Mouse (Mus musculus): ENCODE measurements around the gene Stat2. TPM values are rescaled to one million over a fixed set of nuclear protein-coding genes. Genes with fewer than 3 reads are reported as not detected.

Stat2 gene
- total RNA-seq, 4 experiments from 2014 or later = 7.1 to 9.5 (median 8.6) TPM

DNA sequence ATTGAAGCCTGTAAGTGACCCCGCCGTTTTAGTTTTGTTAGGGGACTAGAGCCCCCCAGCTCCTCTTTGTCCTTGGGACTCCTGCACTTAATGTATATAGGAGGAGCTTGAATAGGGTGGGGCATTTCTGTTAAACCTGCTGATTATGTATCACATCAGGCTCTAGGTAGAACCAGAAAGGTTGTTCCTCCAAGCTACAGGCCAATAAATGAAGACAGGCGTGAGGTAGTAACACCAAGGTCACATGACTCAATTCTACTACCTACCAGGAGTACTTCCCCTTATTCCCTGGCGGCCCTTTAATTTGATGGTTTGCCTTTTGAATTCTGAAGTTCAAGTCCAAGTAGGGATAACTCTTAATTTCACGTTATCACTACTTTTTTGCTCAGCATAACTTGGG lies 68.1 kb downstream of the Stat2 start:
- DNase-seq (ENCODE audit: low spot score) = no peak

DNA sequence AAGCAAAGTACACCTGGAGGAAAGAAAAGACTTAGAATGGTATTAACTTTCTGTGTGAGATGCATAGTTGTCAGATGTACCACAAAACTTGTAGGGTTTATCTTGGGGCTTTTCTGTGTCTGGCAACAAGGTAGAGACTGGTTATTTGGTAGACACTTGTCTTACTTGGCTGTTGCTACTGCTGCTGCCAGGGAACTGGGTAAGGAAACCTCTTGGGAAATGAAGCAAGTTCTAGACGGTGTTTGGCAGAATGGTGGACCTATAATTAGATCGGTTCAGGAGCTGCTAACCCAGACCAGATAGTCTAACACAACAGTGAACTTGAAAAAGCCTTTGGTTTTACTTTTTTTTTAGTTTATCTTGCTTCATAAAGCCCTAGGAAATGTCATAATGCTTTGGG lies 68.6 kb downstream of the Stat2 start:
- DNase-seq (ENCODE audit: low spot score) = peak; percentile 41

DNA sequence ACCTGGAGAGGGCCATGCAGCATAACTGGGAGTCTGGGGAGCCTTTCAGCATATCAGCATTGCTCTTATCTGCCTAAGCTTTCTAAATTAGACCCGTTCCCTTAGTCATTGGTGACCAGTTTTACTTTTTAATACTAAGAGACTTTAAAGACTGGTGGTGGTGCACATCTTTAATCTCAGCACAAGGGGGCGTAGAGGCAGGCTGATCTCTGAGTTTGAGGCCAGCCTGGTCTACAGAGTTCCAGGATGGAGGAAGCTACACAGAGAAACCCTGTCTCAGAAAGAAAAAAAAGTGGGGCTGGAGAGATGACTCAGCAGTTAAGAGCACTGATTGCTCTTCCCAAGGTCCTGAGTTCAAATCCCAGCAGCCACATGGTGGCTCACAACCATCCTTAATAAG lies 69.9 kb downstream of the Stat2 start:
- no peak for DNase-seq (ENCODE audit: low spot score)

Other genes starting within 250 kb of the Stat2 start
- gene Naca, start 235.0 kb upstream of the Stat2 start, total RNA-seq (2022) = 100 to 1,000 TPM; 503 to 580 (median 537) TPM
- 100 to 1,000 TPM in 1 of 4 experiments, 10 to 100 TPM in 3; 77.8 to 104 (median 91.6) TPM for gene Ptges3, start 211.6 kb upstream of the Stat2 start, total RNA-seq (2022)
- 1,000 to 10,000 TPM; 7,887 to 9,725 (median 8,934) TPM for gene Atp5b, start 187.3 kb upstream of the Stat2 start, total RNA-seq (2022)
- 10 to 100 TPM; 21.3 to 22.8 (median 22.1) TPM for gene Baz2a, start 179.0 kb upstream of the Stat2 start, total RNA-seq (2022)
- gene Rbms2, start 90.3 kb upstream of the Stat2 start, total RNA-seq (2022) = 100 to 1,000 TPM in 3 of 4 experiments, 10 to 100 TPM in 1; 90.8 to 107 (median 104) TPM
- under 1 TPM; 0.38 to 0.60 (median 0.47) TPM for gene Gls2, start 76.1 kb upstream of the Stat2 start, total RNA-seq (2022)
- gene Spryd4, start 58.8 kb upstream of the Stat2 start, total RNA-seq (2022) = 10 to 100 TPM; 35.8 to 38.4 (median 37.6) TPM
- not detected for gene Mip, start 44.7 kb upstream of the Stat2 start, total RNA-seq (2022)
- gene Timeless, start 38.5 kb upstream of the Stat2 start, total RNA-seq (2022) = 1 to 10 TPM; 6.0 to 8.5 (median 7.7) TPM
- gene Apon, start 16.5 kb upstream of the Stat2 start, total RNA-seq (2022) = not detected
- not detected for gene Apof, start 1.9 kb upstream of the Stat2 start, total RNA-seq (2022)
- under 1 TPM in 1 of 4 experiments, not detected in 3; 0.38 TPM for gene Il23a, start 28.2 kb downstream of the Stat2 start, total RNA-seq (2022)
- 1 to 10 TPM; 6.1 to 7.1 (median 6.5) TPM for gene Pan2, start 32.8 kb downstream of the Stat2 start, total RNA-seq (2022)
- gene Cnpy2, start 51.9 kb downstream of the Stat2 start, total RNA-seq (2022) = 10 to 100 TPM; 54.6 to 73.4 (median 61.2) TPM
- 1,000 to 10,000 TPM in 3 of 4 experiments, 100 to 1,000 TPM in 1; 991 to 1,066 (median 1,045) TPM for gene Cs, start 67.2 kb downstream of the Stat2 start, total RNA-seq (2022)
- gene Coq10a, start 98.4 kb downstream of the Stat2 start, total RNA-seq (2022) = 100 to 1,000 TPM; 365 to 443 (median 423) TPM
- 10 to 100 TPM; 39.8 to 45.9 (median 44.0) TPM for gene Ankrd52, start 106.6 kb downstream of the Stat2 start, total RNA-seq (2022)
- not detected for gene Slc39a5, start 130.7 kb downstream of the Stat2 start, total RNA-seq (2022)
- gene Nabp2, start 140.9 kb downstream of the Stat2 start, total RNA-seq (2022) = 10 to 100 TPM; 44.8 to 50.8 (median 45.2) TPM
- 10 to 100 TPM; 16.2 to 17.6 (median 16.7) TPM for gene Rnf41, start 141.1 kb downstream of the Stat2 start, total RNA-seq (2022)
- 10 to 100 TPM; 76.2 to 83.2 (median 79.1) TPM for gene Smarcc2, start 188.7 kb downstream of the Stat2 start, total RNA-seq (2022)
- gene Myl6, start 223.6 kb downstream of the Stat2 start, total RNA-seq (2022) = 100 to 1,000 TPM; 202 to 251 (median 236) TPM
- gene Myl6b, start 228.1 kb downstream of the Stat2 start, total RNA-seq (2022) = 1 to 10 TPM; 3.2 to 4.1 (median 3.4) TPM

Measured in heart, adult 8-10 months (tissue).